In the genomic region with DNA sequence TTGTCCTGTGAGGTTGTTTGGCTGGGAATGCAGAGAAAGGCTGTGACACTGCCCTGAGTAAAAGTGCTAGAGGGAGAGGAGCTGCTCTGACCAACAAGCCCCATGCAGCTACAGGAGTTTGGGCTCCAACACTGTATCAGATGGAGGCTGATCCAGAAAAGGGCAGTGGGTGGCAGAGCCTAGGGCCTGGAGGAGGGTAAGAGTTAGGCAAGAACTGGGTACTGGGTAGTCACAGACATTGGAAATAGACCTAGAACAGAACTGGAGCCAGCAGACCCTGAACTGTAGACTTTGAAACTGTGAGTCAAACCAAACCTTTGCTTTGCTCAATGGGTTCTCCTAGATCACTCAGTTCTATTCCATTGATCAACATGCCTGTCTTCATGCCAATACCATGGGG, we compare ENCODE assay signal across 10 mouse cellular contexts. TPM values are rescaled to one million over a fixed set of nuclear protein-coding genes. Genes with fewer than 3 reads are reported as not detected.
"Had no signal": no experiment of that assay in that cellular context is flagged by ENCODE, and none has a peak within 500 bp of the region (broad histone marks: within the 10 kb centered on the region; RNA-seq: fewer than 3 reads in every experiment).

No protein-coding gene starts in this region.

RNA-seq across cellular contexts. Expression of a gene that starts 1.4 kb away (rescaled TPM):
- total RNA-seq: neutrophil, adult 5-6 weeks had no signal
- polyA plus RNA-seq: neural tube, embryonic 14.5 days; neural tube, embryonic 15.5 days; small intestine, adult 2 months; stomach, embryonic 14.5 days; stomach, embryonic 15.5 days; stomach, embryonic 16.5 days; thymus, postnatal 0 days had no signal

RNA-seq across cellular contexts. Expression of a gene that starts 1.4 kb away (rescaled TPM):
- total RNA-seq: neutrophil, adult 5-6 weeks had no signal
- polyA plus RNA-seq: neural tube, embryonic 14.5 days; neural tube, embryonic 15.5 days; small intestine, adult 2 months; spleen, adult 2 months; stomach, embryonic 14.5 days; stomach, embryonic 15.5 days; stomach, embryonic 16.5 days; testis, adult 2 months had no signal

RNA-seq across cellular contexts. Expression of a gene that starts 22.5 kb away (rescaled TPM):
- total RNA-seq: neutrophil, adult 5-6 weeks had no signal
- polyA plus RNA-seq: neural tube, embryonic 14.5 days; neural tube, embryonic 15.5 days; small intestine, adult 2 months; spleen, adult 2 months; stomach, embryonic 14.5 days; stomach, embryonic 15.5 days; stomach, embryonic 16.5 days; testis, adult 2 months had no signal
